Mouse (Mus musculus): ENCODE measurements around the gene Fn3k. TPM values are rescaled to one million over a fixed set of nuclear protein-coding genes. Genes with fewer than 3 reads are reported as not detected.

Gene Fn3k
- total RNA-seq, 2 experiments from 2014 or later: 56.4 to 57.1 TPM

GRCm38 (mm10) chr11:121420379-121420778 lies 14.3 kb upstream of the Fn3k start:
- intact Hi-C loops (cut with DNase I): loop anchor here (2.0 kb wide), 2 partner anchors 50 to 66 kb away; partner anchors contain the start of gene Wdr45b
- no peak for DNase-seq (ENCODE audit: extremely low spot score in 1 of 2, low spot score in 2 of 2)
- H3K4me3 ChIP-seq: peak overlapping the region; percentile 93; the same call in 1 of the 2 replicates
- TF ChIP-seq CTCF (IDR thresholded peaks at IDR 0.05): no peak
- peak overlapping the region; percentile 87; the same call in 1 of the 2 replicates for H3K27ac ChIP-seq

- intact Hi-C loops (cut with DNase I): loop anchor here (2.0 kb wide), 2 partner anchors 50 to 66 kb away; partner anchors contain the start of gene Wdr45b
- Histone ChIP-seq H3K4me3 (peak within 1 kb of the TSS; percentile 93), H3K27ac (peak within 1 kb of the TSS; percentile 90)
- DNase-seq (ENCODE audit: extremely low spot score in 1 of 2, low spot score in 2 of 2): peak; percentile 97 to 98
- no peak; the same call in 1 of the 2 replicates for TF ChIP-seq CTCF (IDR thresholded peaks at IDR 0.05)
Observed at GRCm38 (mm10) chr11:121420830-121421552, 13.7 kb upstream of the Fn3k start, which contains the start of gene Fn3krp. Fn3krp (plus strand) TSS chr11:121421401.

- TF ChIP-seq CTCF (IDR thresholded peaks at IDR 0.05): no peak
- intact Hi-C loops (cut with DNase I): loop anchor here (2.0 kb wide), 2 partner anchors 51 to 67 kb away; partner anchors contain the start of gene Wdr45b
- H3K4me3 ChIP-seq: peak overlapping the region; percentile 93
- DNase-seq (ENCODE audit: extremely low spot score in 1 of 2, low spot score in 2 of 2): no peak
- peak overlapping the region; percentile 90 for H3K27ac ChIP-seq
Observed at GRCm38 (mm10) chr11:121421553-121422173, 13.1 kb upstream of the Fn3k start.

GRCm38 (mm10) chr11:121433397-121433796 lies 1.3 kb upstream of the Fn3k start:
- DNase-seq (ENCODE audit: extremely low spot score in 1 of 2, low spot score in 2 of 2): no peak
- Histone ChIP-seq H3K27ac (peak overlapping the region; percentile 86), H3K4me3 (no peak overlapping the region)
- no peak for TF ChIP-seq CTCF (IDR thresholded peaks at IDR 0.05)
- intact Hi-C loops (cut with DNase I): loop anchor here (10.0 kb wide), 1 partner anchor 199 kb away; the partner anchor contains the start of gene Narf

GRCm38 (mm10) chr11:121437236-121437635 lies 2.5 kb downstream of the Fn3k start:
- Histone ChIP-seq H3K27ac (peak overlapping the region; percentile 32; the same call in 1 of the 2 replicates), H3K4me3 (peak overlapping the region; percentile 15; the same call in 1 of the 2 replicates)
- intact Hi-C loops (cut with DNase I): loop anchor here (10.0 kb wide), 1 partner anchor 202 kb away; the partner anchor contains the start of gene Narf
- DNase-seq (ENCODE audit: extremely low spot score in 1 of 2, low spot score in 2 of 2): no peak
- TF ChIP-seq CTCF (IDR thresholded peaks at IDR 0.05): no peak

GRCm38 (mm10) chr11:121439686-121440292 lies 5.1 kb downstream of the Fn3k start:
- Histone ChIP-seq H3K27ac (no peak overlapping the region), H3K4me3 (no peak overlapping the region)
- no peak for DNase-seq (ENCODE audit: extremely low spot score in 1 of 2, low spot score in 2 of 2)
- intact Hi-C loops (cut with DNase I): loop anchor here (10.0 kb wide), 1 partner anchor 205 kb away; the partner anchor contains the start of gene Narf
- TF ChIP-seq CTCF (IDR thresholded peaks at IDR 0.05): no peak

- intact Hi-C loops (cut with DNase I): no loop called here
- Histone ChIP-seq H3K4me3 (no peak overlapping the region), H3K27ac (no peak overlapping the region)
- no peak for TF ChIP-seq CTCF (IDR thresholded peaks at IDR 0.05)
- no peak for DNase-seq (ENCODE audit: extremely low spot score in 1 of 2, low spot score in 2 of 2)
Observed at GRCm38 (mm10) chr11:121441653-121442052, 6.9 kb downstream of the Fn3k start.

- intact Hi-C loops (cut with DNase I): no loop called here
Observed at GRCm38 (mm10) chr11:121442076-121442475, 7.4 kb downstream of the Fn3k start.

GRCm38 (mm10) chr11:121451216-121451726 lies 16.6 kb downstream of the Fn3k start:
- peak overlapping the region; percentile 90; the same call in 1 of the 2 replicates for H3K27ac ChIP-seq
- H3K4me3 ChIP-seq: peak overlapping the region; percentile 58
- intact Hi-C loops (cut with DNase I): no loop called here
- TF ChIP-seq CTCF (IDR thresholded peaks at IDR 0.05): no peak
- DNase-seq (ENCODE audit: extremely low spot score in 1 of 2, low spot score in 2 of 2): no peak

More at GRCm38 (mm10) chr11:121442076-121442475, 7.4 kb downstream of the Fn3k start:
- Histone ChIP-seq H3K4me3 (no peak overlapping the region), H3K27ac (no peak overlapping the region)
- no peak for DNase-seq (ENCODE audit: extremely low spot score in 1 of 2, low spot score in 2 of 2)
- TF ChIP-seq CTCF (IDR thresholded peaks at IDR 0.05): no peak

- DNase-seq (ENCODE audit: extremely low spot score in 1 of 2, low spot score in 2 of 2): peak; percentile 94 to 98
- intact Hi-C loops (cut with DNase I): no loop called here
- Histone ChIP-seq H3K4me3 (peak within 1 kb of the TSS; percentile 58), H3K27ac (peak within 1 kb of the TSS; percentile 90)
- TF ChIP-seq CTCF (IDR thresholded peaks at IDR 0.05): peak; percentile 7; the same call in 1 of the 2 replicates
Observed at GRCm38 (mm10) chr11:121451753-121452635, 17.3 kb downstream of the Fn3k start, which contains the start of gene Tbcd. Tbcd (plus strand) TSS chr11:121451949.
